Mouse (Mus musculus): Measurements from ENCODE around the gene Cpsf3. TPM values are rescaled to one million over a fixed set of nuclear protein-coding genes. Genes with fewer than 3 reads are reported as not detected.

Cpsf3 gene
- polyA plus RNA-seq, 1 experiment from 2014 or later, result 145 TPM

GRCm38 (mm10) chr12:21285508-21286242 lies 484 bp downstream of the Cpsf3 start:
- H3K36me3 ChIP-seq (replicated peaks; ENCODE audit: control insufficient read depth, insufficient read depth, low read depth, low read length), result no peaks in the 10 kb centered on the region
- peak overlapping the region; percentile 61 for H3K4me3 ChIP-seq (ENCODE audit: low read depth, low read length)
- H3K9me3 ChIP-seq (replicated peaks; ENCODE audit: control insufficient read depth, low read length), result no peaks in the 10 kb centered on the region
- DNase-seq (ENCODE audit: low spot score) (peak; percentile 49), ATAC-seq (replicated peaks; ENCODE audit: insufficient number of reproducible peaks, low FRiP score, low TSS enrichment, low read depth) (peak; percentile 98)
- peak overlapping the region; percentile 81 for H3K9ac ChIP-seq (replicated peaks; ENCODE audit: low read length)
- H3K4me2 ChIP-seq (ENCODE audit: low read depth, low read length), result peak overlapping the region; percentile 47
- no peaks in the 10 kb centered on the region for H3K4me1 ChIP-seq (ENCODE audit: control insufficient read depth, insufficient read depth, low read length)
- H3K27me3 ChIP-seq (ENCODE audit: control insufficient read depth, insufficient read depth, low read length), result no peaks in the 10 kb centered on the region
- H3K27ac ChIP-seq (replicated peaks; ENCODE audit: low read depth, low read length), result no peak overlapping the region; the same call in 1 of the 2 replicates
- 0% methylated on average over 45 of the region's 47 CpGs for WGBS

GRCm38 (mm10) chr12:21286243-21286622 lies 1.0 kb downstream of the Cpsf3 start, which contains the start of gene Itgb1bp1:
Itgb1bp1 (minus strand) TSS chr12:21286284.
- WGBS, result under 1% methylated on average over 26 of the region's 28 CpGs
- peak; percentile 99 for DNase-seq (ENCODE audit: low spot score)

GRCm38 (mm10) chr12:21286712-21287650 lies 1.8 kb downstream of the Cpsf3 start:
- ATAC-seq (replicated peaks; ENCODE audit: insufficient number of reproducible peaks, low FRiP score, low TSS enrichment, low read depth) (no peak), DNase-seq (ENCODE audit: low spot score) (peak; percentile 21)
- H3K9me3 ChIP-seq (replicated peaks; ENCODE audit: control insufficient read depth, low read length), result no peaks in the 10 kb centered on the region
- H3K4me2 ChIP-seq (ENCODE audit: low read depth, low read length), result peak overlapping the region; percentile 47
- H3K27me3 ChIP-seq (ENCODE audit: control insufficient read depth, insufficient read depth, low read length), result no peaks in the 10 kb centered on the region
- H3K27ac ChIP-seq (replicated peaks; ENCODE audit: low read depth, low read length), result peak overlapping the region; percentile 57
- peak overlapping the region; percentile 61 for H3K4me3 ChIP-seq (ENCODE audit: low read depth, low read length)
- no peaks in the 10 kb centered on the region for H3K4me1 ChIP-seq (ENCODE audit: control insufficient read depth, insufficient read depth, low read length)
- WGBS, result 37% methylated on average over 18 of the region's 18 CpGs
- H3K9ac ChIP-seq (replicated peaks; ENCODE audit: low read length), result peak overlapping the region; percentile 73
- no peaks in the 10 kb centered on the region for H3K36me3 ChIP-seq (replicated peaks; ENCODE audit: control insufficient read depth, insufficient read depth, low read depth, low read length)

More at GRCm38 (mm10) chr12:21286243-21286622, 1.0 kb downstream of the Cpsf3 start, which contains the start of gene Itgb1bp1:
- ATAC-seq (replicated peaks; ENCODE audit: insufficient number of reproducible peaks, low FRiP score, low TSS enrichment, low read depth), result no peak
- Histone ChIP-seq H3K27ac (replicated peaks; ENCODE audit: low read depth, low read length) (peak within 1 kb of the TSS; percentile 57), H3K4me3 (ENCODE audit: low read depth, low read length) (peak within 1 kb of the TSS; percentile 61), H3K4me2 (ENCODE audit: low read depth, low read length) (peak within 1 kb of the TSS; percentile 47), H3K36me3 (replicated peaks; ENCODE audit: control insufficient read depth, insufficient read depth, low read depth, low read length) (no peaks in the 10 kb centered on the region), H3K9me3 (replicated peaks; ENCODE audit: control insufficient read depth, low read length) (no peaks in the 10 kb centered on the region), H3K27me3 (ENCODE audit: control insufficient read depth, insufficient read depth, low read length) (no peaks in the 10 kb centered on the region), H3K9ac (replicated peaks; ENCODE audit: low read length) (peak within 1 kb of the TSS; percentile 81), H3K4me1 (ENCODE audit: control insufficient read depth, insufficient read depth, low read length) (no peaks in the 10 kb centered on the region)

- Histone ChIP-seq H3K9me3 (replicated peaks; ENCODE audit: control insufficient read depth, low read length) (no peaks in the 10 kb centered on the region), H3K27me3 (ENCODE audit: control insufficient read depth, insufficient read depth, low read length) (no peaks in the 10 kb centered on the region), H3K9ac (replicated peaks; ENCODE audit: low read length) (no peak overlapping the region), H3K4me1 (ENCODE audit: control insufficient read depth, insufficient read depth, low read length) (no peaks in the 10 kb centered on the region), H3K4me2 (ENCODE audit: low read depth, low read length) (no peak overlapping the region), H3K4me3 (ENCODE audit: low read depth, low read length) (no peak overlapping the region), H3K36me3 (replicated peaks; ENCODE audit: control insufficient read depth, insufficient read depth, low read depth, low read length) (no peaks in the 10 kb centered on the region; the same call in 1 of the 2 replicates), H3K27ac (replicated peaks; ENCODE audit: low read depth, low read length) (no peak overlapping the region)
- no peak for ATAC-seq (replicated peaks; ENCODE audit: insufficient number of reproducible peaks, low FRiP score, low TSS enrichment, low read depth)
- 96% methylated on average over 3 of the region's 3 CpGs for WGBS
- DNase-seq (ENCODE audit: low spot score), result no peak
These were observed 3.7 kb downstream of the Cpsf3 start for GRCm38 (mm10) chr12:21288716-21289395.

GRCm38 (mm10) chr12:21289651-21290050 lies 4.5 kb downstream of the Cpsf3 start:
- 89% methylated on average over 6 of the region's 6 CpGs for WGBS
- Histone ChIP-seq H3K9ac (replicated peaks; ENCODE audit: low read length) (no peak overlapping the region), H3K4me3 (ENCODE audit: low read depth, low read length) (no peak overlapping the region), H3K27me3 (ENCODE audit: control insufficient read depth, insufficient read depth, low read length) (no peaks in the 10 kb centered on the region), H3K4me1 (ENCODE audit: control insufficient read depth, insufficient read depth, low read length) (no peaks in the 10 kb centered on the region), H3K27ac (replicated peaks; ENCODE audit: low read depth, low read length) (no peak overlapping the region), H3K36me3 (replicated peaks; ENCODE audit: control insufficient read depth, insufficient read depth, low read depth, low read length) (no peaks in the 10 kb centered on the region; the same call in 1 of the 2 replicates), H3K4me2 (ENCODE audit: low read depth, low read length) (no peak overlapping the region), H3K9me3 (replicated peaks; ENCODE audit: control insufficient read depth, low read length) (no peaks in the 10 kb centered on the region)
- no peak for DNase-seq (ENCODE audit: low spot score)
- no peak for ATAC-seq (replicated peaks; ENCODE audit: insufficient number of reproducible peaks, low FRiP score, low TSS enrichment, low read depth)

- H3K4me3 ChIP-seq (ENCODE audit: low read depth, low read length), result no peak overlapping the region
- no peak for ATAC-seq (replicated peaks; ENCODE audit: insufficient number of reproducible peaks, low FRiP score, low TSS enrichment, low read depth)
- no peaks in the 10 kb centered on the region for H3K4me1 ChIP-seq (ENCODE audit: control insufficient read depth, insufficient read depth, low read length)
- no peak overlapping the region for H3K4me2 ChIP-seq (ENCODE audit: low read depth, low read length)
- DNase-seq (ENCODE audit: low spot score), result no peak
- no peak overlapping the region for H3K27ac ChIP-seq (replicated peaks; ENCODE audit: low read depth, low read length)
- H3K27me3 ChIP-seq (ENCODE audit: control insufficient read depth, insufficient read depth, low read length), result no peaks in the 10 kb centered on the region
- WGBS, result 92% methylated on average over 11 of the region's 11 CpGs
- no peaks in the 10 kb centered on the region for H3K9me3 ChIP-seq (replicated peaks; ENCODE audit: control insufficient read depth, low read length)
- no peak overlapping the region for H3K9ac ChIP-seq (replicated peaks; ENCODE audit: low read length)
- peaks cover 8% of the 10 kb centered on the region for H3K36me3 ChIP-seq (replicated peaks; ENCODE audit: control insufficient read depth, insufficient read depth, low read depth, low read length)
These were observed 13.7 kb downstream of the Cpsf3 start for GRCm38 (mm10) chr12:21298856-21299255.

GRCm38 (mm10) chr12:21301324-21301723 lies 16.1 kb downstream of the Cpsf3 start:
- ATAC-seq (replicated peaks; ENCODE audit: insufficient number of reproducible peaks, low FRiP score, low TSS enrichment, low read depth), result no peak
- Histone ChIP-seq H3K36me3 (replicated peaks; ENCODE audit: control insufficient read depth, insufficient read depth, low read depth, low read length) (peaks cover 14% of the 10 kb centered on the region), H3K4me3 (ENCODE audit: low read depth, low read length) (no peak overlapping the region), H3K27ac (replicated peaks; ENCODE audit: low read depth, low read length) (no peak overlapping the region), H3K4me2 (ENCODE audit: low read depth, low read length) (no peak overlapping the region), H3K9ac (replicated peaks; ENCODE audit: low read length) (no peak overlapping the region), H3K4me1 (ENCODE audit: control insufficient read depth, insufficient read depth, low read length) (no peaks in the 10 kb centered on the region), H3K9me3 (replicated peaks; ENCODE audit: control insufficient read depth, low read length) (no peaks in the 10 kb centered on the region), H3K27me3 (ENCODE audit: control insufficient read depth, insufficient read depth, low read length) (no peaks in the 10 kb centered on the region)
- DNase-seq (ENCODE audit: low spot score), result no peak
- 91% methylated on average over 7 of the region's 7 CpGs for WGBS

Measured in embryonic facial prominence, embryonic 11.5 days (tissue).